Mouse (Mus musculus) C2C12 (cell line): ENCODE results near the gene Pdcd1lg2. TPM values are rescaled to one million over a fixed set of nuclear protein-coding genes. Genes with fewer than 3 reads are reported as not detected.

Experiments used
- H3K27me3 ChIP-seq: one replicate; pipeline ENCODE4 v1.6.1; 2011; ENCODE audit not compliant: control insufficient read depth, insufficient read depth, insufficient read length
- H3K36me3 ChIP-seq: one replicate; pipeline ENCODE4 v1.6.1; 2011; ENCODE audit not compliant: control insufficient read depth, insufficient read depth
- H3K4me3 ChIP-seq: one replicate; pipeline ENCODE4 v1.5.1; 2011; ENCODE audit warnings: mild to moderate bottlenecking, control low read depth; ENCODE audit not compliant: poor library complexity, insufficient read depth, severe bottlenecking
- H3K79me2 ChIP-seq: one replicate; pipeline ENCODE4 v1.6.1; 2011; ENCODE audit not compliant: control insufficient read depth, insufficient read depth
- H3K79me3 ChIP-seq: one replicate; pipeline ENCODE4 v1.6.1; 2011; ENCODE audit warnings: low read depth, control low read depth
- H3ac ChIP-seq: one replicate; pipeline ENCODE3; 2011; ENCODE audit warnings: low read depth; ENCODE audit not compliant: control insufficient read depth, insufficient read length
- CEBPB ChIP-seq: IDR thresholded peaks from one replicate; pipeline ENCODE4 v1.6.1; 2011; ENCODE audit warnings: low read depth, mild to moderate bottlenecking, control low read depth, moderate library complexity
- CTCF ChIP-seq: IDR thresholded peaks from one replicate; pipeline ENCODE4 v1.5.1; 2011; ENCODE audit not compliant: control insufficient read depth, insufficient read depth, insufficient read length
- FOSL1 ChIP-seq: IDR thresholded peaks from one replicate; pipeline ENCODE4 v1.8.0; 2011; ENCODE audit warnings: mild to moderate bottlenecking, low read length; ENCODE audit not compliant: poor library complexity, insufficient read depth, severe bottlenecking
- MAX ChIP-seq: IDR thresholded peaks from one replicate; pipeline ENCODE4 v1.6.1; 2011; ENCODE audit warnings: mild to moderate bottlenecking, control low read depth
- MYOD1 ChIP-seq: IDR thresholded peaks from one replicate; pipeline ENCODE4 v1.6.1; 2011; ENCODE audit warnings: low read depth; ENCODE audit not compliant: control insufficient read depth, insufficient read length
- MYOG ChIP-seq: IDR thresholded peaks from one replicate; pipeline ENCODE4 v1.6.1; 2011; ENCODE audit not compliant: control insufficient read depth, insufficient read length; ENCODE audit errors: extremely low read depth
- USF1 ChIP-seq: IDR thresholded peaks from one replicate; pipeline ENCODE4 v1.6.1; 2011; ENCODE audit warnings: low read depth, mild to moderate bottlenecking, control low read depth, moderate library complexity
- long read RNA-seq, 2 experiments: library from polyadenylated mRNA; unstranded; transcript quantifications; one replicate each; pipeline ENCODE4 v2.0.0; 2019 to 2020
- polyA plus RNA-seq: library from polyadenylated mRNA; unstranded; fragments of >200 nt; fragmentation: generic; extraction: Trizol; gene quantifications from one replicate; pipeline ENCODE4 v1.2.1, GENCODE M21; 2012; ENCODE audit warnings: missing spikeins

Pdcd1lg2 gene
- not detected for polyA plus RNA-seq
- long read RNA-seq, experiment 1: 0 reads
- long read RNA-seq, experiment 2: 0 reads

GRCm38 (mm10) chr19:29410619-29411018, at the start of gene Pdcd1lg2:
Pdcd1lg2 (plus strand) TSS chr19:29410919.
- Histone ChIP-seq H3K36me3 (no peaks in the 10 kb centered on the region), H3K4me3 (no peak within 1 kb of the TSS)
- TF ChIP-seq CTCF (no peak), MAX (no peak), MYOG (no peak), MYOD1 (no peak), FOSL1 (no peak), CEBPB (no peak), USF1 (no peak)

GRCm38 (mm10) chr19:29361468-29362130, 49.1 kb upstream of the Pdcd1lg2 start:
- no peaks in the 10 kb centered on the region for H3K79me3 ChIP-seq
- no peaks in the 10 kb centered on the region for H3K36me3 ChIP-seq
- TF ChIP-seq FOSL1 (no peak), CEBPB (no peak), MYOD1 (no peak), USF1 (no peak), MAX (no peak), CTCF (no peak), MYOG (no peak)
- peak overlapping the region; percentile 43 for H3K4me3 ChIP-seq
- H3K79me2 ChIP-seq: no peaks in the 10 kb centered on the region
- no peaks in the 10 kb centered on the region for H3K27me3 ChIP-seq
- H3ac ChIP-seq: peak overlapping the region; percentile 91

More at GRCm38 (mm10) chr19:29410619-29411018, at the start of gene Pdcd1lg2:
- Histone ChIP-seq H3K79me2 (no peaks in the 10 kb centered on the region), H3K27me3 (peaks cover 15% of the 10 kb centered on the region), H3K79me3 (no peaks in the 10 kb centered on the region), H3ac (no peak within 1 kb of the TSS)

- H3ac ChIP-seq: no peak overlapping the region
- H3K36me3 ChIP-seq: no peaks in the 10 kb centered on the region
- no peaks in the 10 kb centered on the region for H3K79me2 ChIP-seq
- H3K79me3 ChIP-seq: no peaks in the 10 kb centered on the region
- TF ChIP-seq USF1: no peak
- TF ChIP-seq CTCF: no peak
- TF ChIP-seq MAX: no peak
- no peak for TF ChIP-seq CEBPB
- TF ChIP-seq MYOD1: no peak
- peak overlapping the region; percentile 43 for H3K4me3 ChIP-seq
- H3K27me3 ChIP-seq: no peaks in the 10 kb centered on the region
These were observed 48.4 kb upstream of the Pdcd1lg2 start for GRCm38 (mm10) chr19:29362173-29362930.

GRCm38 (mm10) chr19:29363557-29363956, 47.2 kb upstream of the Pdcd1lg2 start:
- Histone ChIP-seq H3K27me3 (no peaks in the 10 kb centered on the region), H3ac (no peak overlapping the region), H3K36me3 (no peaks in the 10 kb centered on the region), H3K4me3 (no peak overlapping the region), H3K79me3 (no peaks in the 10 kb centered on the region), H3K79me2 (no peaks in the 10 kb centered on the region)
- TF ChIP-seq FOSL1 (no peak), MAX (no peak), MYOG (no peak), CEBPB (no peak), USF1 (no peak), CTCF (no peak), MYOD1 (no peak)

GRCm38 (mm10) chr19:29364076-29364475, 46.6 kb upstream of the Pdcd1lg2 start:
- Histone ChIP-seq H3K36me3 (no peaks in the 10 kb centered on the region), H3ac (no peak overlapping the region), H3K79me3 (no peaks in the 10 kb centered on the region), H3K27me3 (no peaks in the 10 kb centered on the region), H3K79me2 (no peaks in the 10 kb centered on the region), H3K4me3 (no peak overlapping the region)
- TF ChIP-seq MYOG (no peak), FOSL1 (no peak)

- TF ChIP-seq MYOG: no peak
- no peak for TF ChIP-seq MAX
- TF ChIP-seq CTCF: no peak
- TF ChIP-seq FOSL1: no peak
- no peak for TF ChIP-seq MYOD1
- TF ChIP-seq USF1: no peak
- TF ChIP-seq CEBPB: no peak
- Histone ChIP-seq H3K79me2 (no peaks in the 10 kb centered on the region), H3K36me3 (no peaks in the 10 kb centered on the region), H3K4me3 (no peak overlapping the region), H3ac (no peak overlapping the region), H3K27me3 (no peaks in the 10 kb centered on the region), H3K79me3 (no peaks in the 10 kb centered on the region)
These were observed 45.6 kb upstream of the Pdcd1lg2 start for GRCm38 (mm10) chr19:29365105-29365504.
